Mouse (Mus musculus): ENCODE data around the gene Fam78a. TPM values are rescaled to one million over a fixed set of nuclear protein-coding genes. Genes with fewer than 3 reads are reported as not detected.

Gene Fam78a
- total RNA-seq, 2 experiments from 2014 or later = 9.0 to 9.7 TPM

DNA sequence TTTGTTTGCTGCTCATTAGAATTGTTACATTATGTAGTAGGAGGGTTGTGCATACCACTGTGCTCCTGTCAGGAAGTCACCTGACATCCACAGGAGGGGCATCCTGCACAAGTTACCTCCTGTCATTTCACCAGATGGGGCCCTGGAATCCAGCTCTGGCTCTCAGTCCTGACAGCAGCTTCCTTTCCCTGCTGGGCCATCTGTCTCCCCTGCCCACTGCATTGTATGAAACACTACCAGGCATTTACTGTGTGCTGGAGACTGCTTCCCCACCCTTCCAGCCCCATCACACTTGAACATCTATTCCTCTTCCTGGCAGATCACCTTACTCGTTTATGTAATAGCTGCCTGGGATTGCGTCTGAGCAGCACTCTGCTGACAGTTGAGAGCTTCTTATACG lies 55.0 kb downstream of the Fam78a start:
- H3K4me3 ChIP-seq = no peak overlapping the region
- peak; percentile 30 to 33 for DNase-seq (ENCODE audit: extremely low spot score in 1 of 2, low spot score in 2 of 2)
- intact Hi-C loops (cut with DNase I) = loop anchor here (10.0 kb wide), 1 partner anchor 175 kb away; no protein-coding TSS in a partner anchor
- peak overlapping the region; percentile 63; the same call in 1 of the 2 replicates for H3K27ac ChIP-seq
- no peak for TF ChIP-seq CTCF (IDR thresholded peaks at IDR 0.05)

DNA sequence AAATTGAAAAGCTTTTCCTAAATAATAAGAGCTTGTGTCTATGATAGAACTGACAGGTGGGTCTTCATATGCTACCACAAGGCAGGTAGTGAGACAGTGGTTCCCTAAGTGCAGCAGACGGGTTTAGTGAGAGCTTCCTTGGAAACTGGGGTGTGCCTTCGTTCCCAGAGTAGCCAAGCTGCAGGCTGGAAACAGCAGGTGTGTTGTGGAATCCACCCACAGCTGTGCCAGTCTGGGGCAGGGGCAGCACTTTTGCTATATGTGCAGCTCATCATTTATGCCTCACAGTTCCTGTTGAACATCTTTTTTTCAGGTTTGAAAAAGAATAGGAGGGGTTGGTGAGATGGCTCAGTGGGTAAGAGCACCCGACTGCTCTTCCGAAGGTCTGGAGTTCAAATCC lies 60.3 kb downstream of the Fam78a start:
- no peak for DNase-seq (ENCODE audit: extremely low spot score in 1 of 2, low spot score in 2 of 2)
- intact Hi-C loops (cut with DNase I) = loop anchor here (10.0 kb wide), 1 partner anchor 180 kb away; no protein-coding TSS in a partner anchor
- TF ChIP-seq CTCF (IDR thresholded peaks at IDR 0.05) = no peak
- Histone ChIP-seq H3K27ac (no peak overlapping the region), H3K4me3 (no peak overlapping the region)

DNA sequence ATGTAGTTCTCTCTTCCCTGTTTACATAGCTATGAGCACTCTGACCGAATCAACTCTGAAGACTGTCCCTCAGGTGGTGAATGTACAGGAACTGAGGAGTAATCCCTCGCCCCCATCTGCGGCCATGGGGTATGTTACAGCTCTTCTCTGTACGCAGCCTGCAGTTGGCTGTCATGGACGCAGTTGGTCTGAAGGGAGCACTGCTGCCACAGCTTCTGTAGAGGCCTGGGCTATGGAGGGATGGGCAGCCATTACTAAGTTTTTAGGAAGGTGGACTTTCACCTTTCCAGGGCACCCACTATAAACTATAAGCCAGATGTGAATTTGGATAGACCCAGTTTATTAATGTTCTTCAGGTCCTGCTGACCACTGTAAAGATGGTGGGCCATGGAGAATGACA lies 64.4 kb downstream of the Fam78a start:
- H3K27ac ChIP-seq = no peak overlapping the region
- intact Hi-C loops (cut with DNase I) = loop anchor here (10.0 kb wide), 1 partner anchor 185 kb away; no protein-coding TSS in a partner anchor
- DNase-seq (ENCODE audit: extremely low spot score in 1 of 2, low spot score in 2 of 2) = no peak
- no peak for TF ChIP-seq CTCF (IDR thresholded peaks at IDR 0.05)
- H3K4me3 ChIP-seq = no peak overlapping the region

DNA sequence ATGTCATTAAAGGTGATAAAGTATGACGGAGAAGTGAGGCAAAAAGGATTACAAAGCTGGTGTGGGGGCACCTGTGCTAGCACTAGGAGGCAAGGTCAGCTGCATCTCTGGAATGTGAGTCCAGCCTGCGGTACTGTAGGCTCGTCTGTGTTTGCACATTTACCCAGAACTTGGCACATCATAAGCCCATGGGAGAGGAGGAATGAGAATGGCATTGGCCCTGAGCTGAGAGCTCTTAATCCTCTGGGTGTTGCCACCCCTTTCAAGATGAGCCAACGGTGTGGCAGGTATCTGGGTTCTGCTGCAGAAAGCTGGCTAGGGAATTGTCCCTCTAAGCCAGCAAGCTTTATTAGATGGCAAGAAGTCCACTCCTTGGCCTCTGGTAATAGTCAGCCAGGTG lies 65.0 kb downstream of the Fam78a start:
- no peak for TF ChIP-seq CTCF (IDR thresholded peaks at IDR 0.05)
- intact Hi-C loops (cut with DNase I) = loop anchor here (10.0 kb wide), 1 partner anchor 185 kb away; no protein-coding TSS in a partner anchor
- H3K27ac ChIP-seq = no peak overlapping the region
- no peak overlapping the region for H3K4me3 ChIP-seq
- no peak for DNase-seq (ENCODE audit: extremely low spot score in 1 of 2, low spot score in 2 of 2)

DNA sequence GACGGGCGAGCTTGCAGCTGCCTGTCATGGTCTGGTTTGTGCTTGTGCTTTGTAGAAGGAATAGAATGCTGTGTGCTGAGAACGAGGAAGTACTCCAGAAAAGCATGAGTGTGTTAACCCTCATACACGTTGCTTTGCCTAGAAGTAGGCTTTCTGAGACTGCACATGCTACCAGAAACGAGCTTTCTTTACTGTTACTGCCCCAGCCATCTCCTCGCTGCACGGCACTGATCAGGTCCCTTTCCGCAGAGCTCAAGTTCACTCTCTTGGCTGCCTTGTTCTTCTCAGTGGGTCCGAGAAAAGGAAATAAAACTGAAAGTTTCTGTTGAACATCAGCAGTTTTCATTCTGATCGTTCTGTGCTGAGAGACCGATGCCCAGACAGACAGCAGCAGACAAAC lies 75.9 kb downstream of the Fam78a start:
- Histone ChIP-seq H3K4me3 (no peak overlapping the region), H3K27ac (no peak overlapping the region)
- no peak for DNase-seq (ENCODE audit: extremely low spot score in 1 of 2, low spot score in 2 of 2)
- no peak for TF ChIP-seq CTCF (IDR thresholded peaks at IDR 0.05)
- intact Hi-C loops (cut with DNase I) = no loop called here

DNA sequence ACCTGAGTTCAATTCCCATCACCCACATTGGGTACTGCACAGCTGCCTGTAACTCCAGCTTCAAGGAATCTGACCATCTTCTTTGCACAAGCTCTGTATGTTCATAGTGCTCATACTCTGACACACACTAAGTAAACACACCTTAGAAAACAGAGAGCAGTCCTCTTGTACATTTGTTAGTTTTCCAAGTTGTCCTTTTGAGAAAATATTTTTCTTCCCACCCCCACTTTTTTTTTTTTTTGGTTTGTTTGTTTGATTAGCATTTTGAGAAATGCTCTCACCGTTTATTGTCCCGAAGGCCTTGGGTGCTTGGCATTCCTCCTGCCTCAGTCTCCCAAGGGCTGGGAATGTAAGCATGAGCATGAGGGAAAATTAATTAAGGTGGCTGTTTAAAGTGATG lies 76.3 kb downstream of the Fam78a start:
- Histone ChIP-seq H3K27ac (no peak overlapping the region), H3K4me3 (no peak overlapping the region)
- intact Hi-C loops (cut with DNase I) = no loop called here
- DNase-seq (ENCODE audit: extremely low spot score in 1 of 2, low spot score in 2 of 2) = no peak
- no peak for TF ChIP-seq CTCF (IDR thresholded peaks at IDR 0.05)

Small RNA genes within 50 kb of the gene (microRNA-seq; reads per million reads assigned to microRNA genes)
- 2.4 to 3.1 reads per million in 2 experiments for gene Mir7674

Other genes starting within 250 kb of the Fam78a start
- 10 to 100 TPM in 1 of 2 experiments, 1 to 10 TPM in 1; 7.9 to 11.4 TPM for gene Fibcd1, start 238.9 kb downstream of the Fam78a start, total RNA-seq (2021)
- gene Lamc3, start 197.6 kb downstream of the Fam78a start, total RNA-seq (2021) = 1 to 10 TPM; 6.9 to 8.8 TPM
- 1 to 10 TPM; 3.6 to 4.8 TPM for gene Aif1l, start 134.7 kb downstream of the Fam78a start, total RNA-seq (2021)
- 10 to 100 TPM; 63.9 to 65.9 TPM for gene Nup214, start 110.4 kb downstream of the Fam78a start, total RNA-seq (2021)
- gene Plpp7, start 10.7 kb upstream of the Fam78a start, total RNA-seq (2021) = 10 to 100 TPM; 26.8 to 29.3 TPM
- 100 to 1,000 TPM; 268 to 280 TPM for gene Prrc2b, start 66.2 kb upstream of the Fam78a start, total RNA-seq (2021)
- gene Pomt1, start 151.7 kb upstream of the Fam78a start, total RNA-seq (2021) = 10 to 100 TPM; 23.7 to 25.3 TPM
- gene Uck1, start 175.3 kb upstream of the Fam78a start, total RNA-seq (2021) = 10 to 100 TPM; 45.9 to 47.1 TPM
- 10 to 100 TPM; 83.2 to 86.4 TPM for gene Golga2, start 202.5 kb upstream of the Fam78a start, total RNA-seq (2021)
- gene Swi5, start 203.2 kb upstream of the Fam78a start, total RNA-seq (2021) = 100 to 1,000 TPM; 186 to 193 TPM

Data from left cerebral cortex, adult 2 months (tissue).